Mouse (Mus musculus): ENCODE measurements around the gene Nkx2-3.

Nkx2-3 gene

DNA sequence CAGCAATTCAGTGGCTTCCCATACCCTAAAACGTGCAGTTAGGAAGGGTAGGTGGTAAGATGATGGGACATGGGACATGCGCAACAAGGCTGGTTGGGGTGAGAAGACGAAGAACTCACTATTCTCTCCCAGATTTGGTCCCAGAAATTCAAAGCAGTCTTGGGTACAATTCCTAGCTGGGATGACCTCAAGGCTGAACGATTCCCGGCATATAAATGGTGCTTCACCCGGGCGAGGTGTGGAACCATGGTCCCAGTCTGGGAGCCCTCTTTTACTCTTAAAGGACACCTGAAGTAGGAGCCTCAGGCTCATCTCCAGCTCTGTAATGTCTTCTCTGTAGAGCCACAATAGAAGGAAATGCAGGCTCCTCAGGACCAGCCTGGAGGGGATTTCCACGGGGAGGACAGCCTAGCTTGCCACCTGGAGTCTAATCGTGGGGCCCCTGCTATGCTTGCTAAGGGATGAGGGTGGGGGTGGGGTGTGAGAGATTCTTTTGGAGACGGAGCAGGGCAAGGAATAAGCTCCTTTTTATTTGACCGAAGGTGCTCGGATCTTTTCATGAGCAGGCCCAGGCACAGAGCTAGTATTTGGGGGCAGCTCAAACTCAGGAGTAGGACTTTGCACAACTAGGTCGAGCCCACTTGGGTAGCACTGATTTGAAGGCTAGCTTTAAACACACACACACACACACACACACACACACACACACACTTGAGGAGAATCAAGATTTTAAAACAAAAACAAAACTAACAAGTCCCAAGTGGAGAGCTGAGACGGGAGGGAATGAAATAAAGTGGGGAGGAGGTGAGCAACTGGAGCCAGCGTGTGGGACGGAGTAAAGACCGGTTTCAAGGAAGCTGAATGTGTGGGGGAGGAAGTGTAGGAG, 6.2 kb upstream of the Nkx2-3 start:
- peak; percentile 63 for DNase-seq (ENCODE audit: extremely low spot score, low spot score)

DNA sequence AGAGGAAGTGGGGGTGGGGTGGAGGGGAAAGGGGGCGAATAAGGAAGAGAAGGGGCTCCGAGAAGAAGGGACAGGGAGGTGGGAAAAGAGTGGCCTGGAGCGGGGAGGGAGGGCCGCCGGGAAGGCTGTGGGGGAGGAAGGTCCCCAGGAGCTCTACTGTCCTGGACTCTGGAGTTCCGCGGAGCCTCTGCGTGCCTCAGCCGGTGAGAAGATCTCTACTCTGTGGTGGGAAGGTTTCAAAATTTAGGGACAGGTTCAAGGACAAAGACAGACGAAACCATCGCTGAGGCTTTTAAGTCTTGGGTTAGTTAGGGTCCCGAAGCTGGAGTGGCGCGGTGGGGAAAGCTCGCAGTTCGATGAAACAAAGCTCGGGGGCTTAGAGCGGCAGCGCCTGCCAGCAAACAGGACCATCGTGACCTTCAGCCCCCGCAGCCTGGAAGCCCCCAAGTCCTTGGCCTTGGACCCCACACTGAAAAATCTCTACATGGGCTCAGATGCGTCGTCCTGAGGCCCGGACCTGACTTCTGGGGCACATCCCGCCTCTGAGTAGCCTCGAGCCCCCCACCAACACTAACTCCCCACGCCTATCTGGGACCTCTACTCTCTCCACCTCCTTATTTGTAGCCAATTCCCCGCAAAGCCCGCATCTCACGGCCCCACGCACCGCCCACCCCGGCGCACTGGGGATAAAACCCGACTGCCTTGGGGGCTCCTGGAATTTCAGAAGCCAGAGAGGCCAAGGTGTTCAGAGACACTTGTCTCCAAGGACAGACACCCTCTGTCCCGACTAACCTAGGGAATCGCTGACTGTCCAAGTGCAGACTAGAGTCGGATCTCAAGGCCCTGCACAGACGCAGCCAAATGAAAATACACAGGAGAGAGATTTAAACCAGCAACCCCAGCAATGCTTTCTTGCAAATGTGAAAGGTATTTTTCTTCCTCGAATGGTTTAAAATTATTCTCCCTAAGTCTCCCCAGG, 5.3 kb upstream of the Nkx2-3 start:
- DNase-seq (ENCODE audit: extremely low spot score, low spot score), result no peak

DNA sequence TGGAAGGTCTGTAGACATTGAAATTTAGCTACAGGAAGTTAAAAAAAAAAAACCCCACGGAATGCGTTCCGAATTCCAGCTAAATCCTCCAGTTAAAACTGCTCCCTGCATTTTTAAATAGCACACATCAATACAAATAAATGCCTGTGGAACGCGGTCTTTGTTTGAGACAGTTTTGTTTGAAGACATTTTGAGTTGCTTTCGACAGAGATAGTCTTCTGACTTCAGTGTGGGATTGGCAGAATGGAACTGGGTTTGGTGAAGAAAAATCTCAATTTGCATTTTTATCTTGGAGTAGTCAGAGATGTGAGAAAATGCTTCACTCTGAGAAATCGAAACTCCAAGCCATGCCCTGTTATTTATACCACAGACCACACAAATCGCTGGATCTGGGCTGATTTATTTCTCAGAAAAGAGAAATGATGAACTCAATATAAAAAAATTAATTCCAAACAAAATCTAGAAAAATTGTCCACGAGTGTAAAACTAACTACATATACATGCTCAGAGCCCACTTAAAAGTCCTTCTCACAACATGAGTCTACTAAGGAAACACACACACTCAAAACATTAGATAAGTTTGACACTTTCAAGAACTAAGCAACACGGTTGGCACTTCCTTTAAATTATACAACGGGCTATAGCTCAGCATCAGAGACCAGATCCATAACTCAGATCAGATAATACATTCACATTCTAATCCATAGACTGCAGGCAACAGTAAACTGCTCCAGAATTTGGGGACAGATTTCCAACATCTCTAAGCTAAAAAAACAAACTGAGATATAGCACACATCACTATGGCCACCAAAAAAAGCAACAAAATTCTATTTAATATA, 4.1 kb upstream of the Nkx2-3 start:
- no peak for DNase-seq (ENCODE audit: extremely low spot score, low spot score)

DNA sequence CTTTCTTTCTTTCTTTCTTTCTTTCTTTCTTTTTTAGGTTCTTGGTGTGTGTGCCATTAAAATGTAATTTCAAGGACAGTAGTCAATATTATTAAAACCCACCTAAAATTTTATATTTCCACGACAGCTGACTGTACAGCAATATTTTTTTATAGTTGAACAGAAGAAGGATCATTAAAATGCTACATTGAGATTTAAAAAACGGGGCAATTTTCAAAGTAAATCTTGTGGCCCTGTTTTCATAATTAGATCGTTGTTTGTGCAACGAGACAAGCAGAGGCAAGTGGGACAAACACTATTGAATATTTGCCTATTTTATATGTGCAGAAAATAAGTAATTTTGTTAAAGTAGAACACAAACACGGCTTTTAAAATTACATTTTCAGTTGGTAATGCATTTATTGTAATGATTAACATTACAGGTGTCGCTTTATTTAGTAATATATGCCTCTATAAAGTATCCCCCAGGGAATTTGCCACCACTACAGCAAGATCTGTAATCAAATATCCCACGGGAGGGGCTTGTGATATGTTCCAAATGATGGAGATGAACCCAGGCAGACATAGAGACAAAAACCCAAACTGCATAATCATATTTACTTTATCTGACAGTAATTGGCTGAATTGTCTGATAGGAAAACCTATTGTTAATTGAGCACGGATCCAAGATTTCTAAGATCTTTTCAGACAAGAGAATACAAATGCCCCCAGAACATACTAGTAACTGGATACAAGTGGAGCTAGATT, 3.2 kb upstream of the Nkx2-3 start:
- no peak for DNase-seq (ENCODE audit: extremely low spot score, low spot score)

DNA sequence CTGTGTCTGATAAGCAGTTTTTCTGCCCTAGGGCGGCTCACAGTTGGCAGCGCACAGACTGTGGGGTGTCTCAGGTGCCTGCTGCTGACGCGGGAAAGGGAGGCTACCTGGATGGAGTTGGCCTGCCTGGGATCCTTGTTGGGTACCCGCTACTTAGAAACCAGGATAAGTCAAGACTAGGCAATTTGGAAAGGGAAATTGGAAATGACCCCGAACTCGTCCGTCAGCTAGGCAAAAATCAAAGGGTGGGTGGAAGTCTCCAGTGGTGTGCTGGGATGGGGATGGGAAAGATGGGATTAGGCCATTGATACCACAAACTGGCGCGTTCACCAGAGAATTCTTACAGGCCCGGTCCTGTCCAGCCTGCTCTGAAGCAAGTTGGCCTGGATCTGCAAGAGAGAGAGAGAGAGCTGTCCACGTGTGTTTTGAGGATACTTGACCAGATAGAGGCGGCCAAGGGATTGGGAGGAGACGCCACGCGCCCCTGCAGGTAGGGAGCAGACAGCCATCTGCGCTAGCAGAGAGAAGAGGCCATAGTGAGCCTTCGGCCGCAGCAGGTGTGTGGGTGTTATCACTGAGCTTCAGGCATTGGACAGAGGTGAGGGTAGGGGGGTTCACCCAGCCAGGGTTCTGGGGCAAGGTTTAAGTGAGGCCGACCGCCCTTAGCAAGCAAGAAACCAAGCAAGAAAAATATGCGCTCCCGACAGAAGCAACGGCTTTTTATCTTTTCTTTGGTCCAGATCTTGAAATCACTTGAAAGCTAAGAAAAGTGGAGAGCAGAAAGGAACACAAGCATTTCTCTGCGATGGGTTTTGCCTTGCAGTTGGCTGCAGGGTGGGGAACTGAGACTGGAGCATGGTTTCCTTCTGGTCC, 2.4 kb upstream of the Nkx2-3 start:
- peak; percentile 64 for DNase-seq (ENCODE audit: extremely low spot score, low spot score)

DNA sequence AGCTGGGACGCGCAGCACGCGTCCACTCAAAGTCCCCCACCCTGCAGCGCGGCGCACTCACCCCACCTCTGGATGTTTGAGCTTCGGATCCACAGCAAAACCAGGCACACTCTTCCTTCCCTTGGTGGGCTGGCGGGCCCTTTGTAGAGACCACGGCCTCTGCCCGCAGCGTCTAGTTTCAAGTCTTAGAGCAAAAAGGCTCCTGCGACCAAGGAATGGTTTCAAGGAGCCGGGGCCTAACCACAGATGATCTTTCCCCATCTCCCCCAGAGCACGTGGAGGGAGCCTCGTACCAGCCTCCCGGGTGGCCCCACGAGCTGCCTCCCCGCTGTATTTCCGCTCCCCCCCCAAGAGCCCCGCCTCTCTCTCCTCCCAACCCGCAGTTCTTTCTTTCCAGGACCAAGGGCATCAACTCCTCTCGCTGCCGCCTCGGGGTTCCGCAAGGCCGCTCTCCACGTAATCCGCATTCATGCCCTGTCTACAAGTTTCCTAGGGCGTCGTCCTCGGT, 1.7 kb upstream of the Nkx2-3 start:
- peak; percentile 66 for DNase-seq (ENCODE audit: extremely low spot score, low spot score)

DNA sequence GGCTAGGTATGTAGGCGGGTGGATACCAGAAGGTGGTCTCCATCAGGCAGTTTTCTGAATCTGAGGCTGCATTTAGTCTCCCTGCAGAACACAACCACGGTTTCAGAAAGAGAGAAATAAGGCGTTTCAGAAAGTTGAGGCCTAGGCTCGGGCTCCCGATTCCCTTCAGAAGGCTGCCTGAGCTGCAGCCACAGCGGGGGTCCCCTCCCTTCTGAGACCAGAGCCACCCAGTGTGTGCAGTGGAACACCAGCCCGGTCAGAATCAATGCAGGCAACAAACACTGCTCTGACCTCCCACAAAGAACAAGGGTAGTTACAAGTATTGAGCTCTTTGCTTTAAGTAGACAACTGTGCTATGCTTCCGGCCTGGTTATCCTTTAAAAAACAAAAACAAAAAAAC, 1.0 kb upstream of the Nkx2-3 start:
- peak; percentile 43 for DNase-seq (ENCODE audit: extremely low spot score, low spot score)

DNA sequence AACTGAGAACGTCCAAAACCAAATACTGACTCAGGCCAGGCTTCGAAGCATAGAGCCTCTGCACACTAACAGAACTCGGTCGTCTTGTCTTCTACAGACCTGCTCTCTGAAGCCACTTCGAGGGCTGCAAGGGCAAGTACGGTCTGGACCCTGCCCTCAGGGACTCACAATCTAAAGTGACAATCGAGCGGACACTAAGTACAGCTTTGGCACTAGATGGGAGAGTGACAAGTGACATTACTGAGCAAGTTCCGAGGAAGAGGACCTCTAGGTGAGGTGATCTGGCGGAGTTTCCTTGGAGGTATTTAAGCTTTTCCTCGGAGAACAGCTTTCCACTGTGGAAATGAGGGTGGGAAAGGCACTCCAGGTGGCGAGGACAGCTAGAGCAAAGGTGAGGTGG, 564 bp upstream of the Nkx2-3 start:
- peak; percentile 52 for DNase-seq (ENCODE audit: extremely low spot score, low spot score)

DNA sequence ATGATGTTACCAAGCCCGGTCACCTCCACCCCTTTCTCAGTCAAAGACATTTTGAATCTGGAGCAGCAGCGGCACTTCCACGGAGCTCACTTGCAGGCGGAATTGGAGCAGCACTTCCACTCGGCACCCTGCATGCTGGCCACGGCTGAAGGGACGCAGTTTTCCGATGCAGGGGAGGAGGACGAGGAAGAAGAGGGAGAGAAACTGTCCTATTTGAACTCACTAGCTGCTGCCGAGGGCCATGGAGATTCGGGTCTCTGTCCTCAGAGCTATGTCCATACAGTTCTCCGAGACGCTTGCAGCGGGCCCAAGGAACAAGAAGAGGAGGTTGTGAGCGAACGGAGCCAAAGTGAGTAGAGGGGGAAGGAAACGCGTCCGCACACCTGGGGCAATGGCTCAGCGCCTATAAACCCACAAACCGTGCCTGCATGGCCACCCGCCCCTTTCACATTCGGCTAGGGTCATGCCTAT, 411 bp downstream of the Nkx2-3 start:
- peak; percentile 72 for DNase-seq (ENCODE audit: extremely low spot score, low spot score)

DNA sequence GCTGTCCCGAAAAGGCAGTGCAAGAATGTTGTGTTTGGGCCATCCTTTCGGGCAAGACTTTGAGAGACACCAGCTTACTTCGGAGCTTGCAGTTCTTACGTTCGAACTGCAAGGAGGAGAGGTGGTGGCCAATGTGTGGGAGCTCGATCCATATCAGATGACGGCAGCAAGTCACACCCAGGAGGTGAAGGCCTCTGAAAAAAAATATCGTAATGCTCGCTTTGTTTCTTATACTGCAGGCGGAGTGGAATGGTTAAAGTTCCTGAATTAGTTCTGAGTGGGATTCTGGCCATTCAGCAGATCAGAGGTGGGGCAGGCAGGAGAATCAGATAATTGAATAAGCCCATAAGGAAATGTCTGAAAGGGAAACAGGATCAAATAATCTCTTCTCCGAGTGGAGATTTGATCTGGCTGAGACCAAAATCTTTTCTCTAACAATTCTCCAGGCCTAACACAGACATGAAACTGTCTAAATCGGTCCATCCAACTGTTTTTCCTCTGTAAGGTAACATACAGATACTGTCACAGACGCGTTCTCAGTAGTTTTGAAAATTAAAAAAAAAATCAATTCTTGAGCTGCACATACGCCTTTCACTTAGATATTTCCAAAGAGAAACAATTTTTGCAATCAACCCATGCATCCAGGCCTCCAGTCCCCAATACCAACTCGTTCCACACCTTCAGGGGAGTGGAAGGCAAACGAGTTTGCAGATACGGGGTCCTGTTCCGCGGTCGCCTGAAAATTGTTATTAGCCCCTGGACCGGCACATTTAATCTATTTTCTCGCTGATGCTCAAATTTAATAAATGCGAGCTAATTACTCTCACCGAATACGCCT, 1.4 kb downstream of the Nkx2-3 start:
- peak; percentile 50 for DNase-seq (ENCODE audit: extremely low spot score, low spot score)

DNA sequence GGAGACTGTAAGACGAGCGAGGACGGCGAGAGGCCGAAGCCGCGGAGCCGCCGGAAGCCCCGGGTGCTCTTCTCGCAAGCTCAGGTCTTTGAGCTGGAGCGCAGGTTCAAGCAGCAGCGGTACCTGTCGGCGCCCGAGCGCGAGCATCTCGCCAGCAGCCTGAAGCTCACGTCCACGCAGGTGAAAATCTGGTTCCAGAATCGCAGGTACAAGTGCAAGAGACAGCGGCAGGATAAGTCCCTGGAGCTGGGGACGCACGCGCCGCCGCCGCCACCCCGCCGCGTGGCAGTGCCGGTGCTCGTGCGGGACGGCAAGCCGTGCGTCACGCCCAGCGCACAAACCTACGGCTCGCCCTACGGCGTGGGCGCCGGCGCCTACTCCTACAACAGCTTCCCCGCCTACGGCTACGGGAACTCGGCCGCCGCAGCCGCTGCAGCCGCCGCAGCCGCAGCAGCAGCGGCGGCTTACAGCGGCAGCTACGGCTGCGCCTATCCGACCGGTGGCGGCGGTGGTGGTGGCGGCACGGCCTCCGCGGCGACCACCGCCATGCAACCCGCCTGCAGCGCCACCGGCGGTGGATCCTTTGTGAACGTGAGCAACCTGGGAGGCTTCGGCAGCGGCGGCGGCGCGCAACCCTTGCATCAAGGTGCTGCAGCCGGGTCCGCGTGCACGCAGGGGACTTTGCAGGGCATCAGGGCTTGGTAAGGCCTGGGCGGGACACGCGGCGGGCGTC, 2.4 kb downstream of the Nkx2-3 start:
- DNase-seq (ENCODE audit: extremely low spot score, low spot score), result peak; percentile 78

DNA sequence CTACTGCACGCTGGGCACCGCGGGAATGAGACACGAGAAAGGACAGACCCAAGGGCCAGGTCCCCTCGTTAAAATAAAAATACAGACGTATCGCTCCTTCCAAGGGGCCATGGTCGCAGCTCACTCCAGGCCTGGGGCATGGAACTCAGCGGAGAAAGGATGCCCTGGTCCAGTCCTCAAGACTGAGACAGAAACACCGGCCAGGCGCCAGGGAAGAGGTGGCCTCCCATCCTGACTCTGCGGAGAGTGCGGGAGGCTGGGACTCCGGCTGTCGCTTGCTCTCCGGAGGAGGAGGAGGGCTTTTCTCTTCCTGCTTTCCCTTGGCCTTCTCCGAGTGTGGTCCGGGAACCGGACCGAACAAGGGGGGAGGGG, 2.9 kb downstream of the Nkx2-3 start:
- peak; percentile 75 for DNase-seq (ENCODE audit: extremely low spot score, low spot score)

DNA sequence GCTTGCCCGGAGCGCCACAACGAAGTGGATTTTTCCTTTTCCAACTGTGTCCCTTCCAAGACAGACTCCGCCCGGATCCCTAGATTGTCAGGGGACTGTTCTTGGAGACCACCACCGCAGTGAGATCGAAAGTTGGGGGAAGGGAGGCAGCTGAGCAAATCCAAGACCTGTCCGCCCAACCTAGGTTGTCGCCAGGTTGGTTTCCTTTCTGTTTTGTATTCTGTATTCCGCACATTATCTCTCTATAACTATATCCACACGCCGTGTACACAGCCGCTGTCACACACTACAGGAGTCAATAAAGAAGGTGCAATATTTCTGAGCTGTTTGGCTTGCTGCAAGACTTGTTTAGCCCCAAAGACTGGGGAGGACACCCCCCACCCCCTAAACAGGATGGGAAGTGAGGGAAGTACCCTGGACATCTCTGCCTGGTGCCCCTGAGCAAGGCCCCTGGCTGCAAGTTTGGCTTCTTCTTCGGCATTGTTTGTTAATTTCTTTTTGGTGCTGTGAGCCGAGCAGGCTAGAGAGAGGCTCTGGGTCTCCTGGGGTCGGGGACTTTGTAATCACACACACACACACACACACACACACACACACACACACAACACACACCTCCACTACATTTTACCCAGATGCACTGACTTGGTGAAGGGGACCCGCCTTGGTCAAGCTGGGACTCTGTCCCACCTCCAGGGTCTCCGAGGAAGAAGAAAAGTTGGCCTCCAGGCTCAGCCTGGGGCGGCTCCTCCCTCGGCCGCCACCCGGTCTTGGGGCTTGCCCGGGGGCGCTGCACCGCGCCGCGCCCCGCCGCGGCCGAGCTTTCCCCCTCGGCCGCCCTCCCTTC, 3.7 kb downstream of the Nkx2-3 start:
- peak; percentile 61 for DNase-seq (ENCODE audit: extremely low spot score, low spot score)

DNA sequence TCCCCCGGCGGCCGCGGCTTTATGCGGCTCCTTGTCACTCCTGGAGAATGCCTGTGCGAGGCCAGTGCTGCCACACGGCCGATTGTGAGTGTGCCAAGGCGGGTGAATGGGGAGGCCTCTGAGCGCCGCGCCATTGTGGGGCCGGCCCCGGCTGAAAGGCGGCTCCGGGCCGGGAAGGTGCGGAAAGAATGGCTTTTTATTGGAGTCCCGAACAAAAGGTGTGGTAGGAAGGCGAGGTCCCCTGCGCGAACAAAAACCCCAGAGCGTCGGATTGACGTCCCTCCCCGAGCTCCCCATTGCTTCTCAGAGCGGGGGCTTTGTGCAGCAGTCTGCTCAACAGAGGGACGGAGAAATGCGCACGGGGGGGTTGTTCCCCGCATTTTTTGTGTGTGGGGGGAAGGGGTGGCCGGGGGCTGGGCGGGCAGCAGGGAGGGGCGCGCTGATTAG, 4.3 kb downstream of the Nkx2-3 start:
- peak; percentile 85 for DNase-seq (ENCODE audit: extremely low spot score, low spot score)

DNA sequence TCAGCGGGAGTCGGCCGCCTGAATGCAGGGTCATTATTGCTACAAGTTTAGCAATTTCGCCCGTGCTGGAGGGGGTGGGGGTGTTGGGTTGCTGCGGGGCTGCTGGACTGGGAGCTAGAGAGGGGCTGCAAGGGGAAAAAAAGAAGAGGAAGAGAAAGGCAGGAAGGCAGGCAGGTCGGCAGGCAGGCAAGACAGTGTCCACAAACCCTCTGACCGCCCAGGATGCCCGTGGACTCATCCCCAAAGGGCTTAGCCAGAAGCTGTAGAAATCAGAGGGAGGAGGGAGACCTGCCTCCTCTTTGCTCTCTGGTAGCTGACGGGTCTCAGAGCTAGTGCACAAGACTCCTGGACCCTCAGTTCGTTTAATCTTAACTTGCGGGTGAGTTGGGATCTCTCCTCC, 4.8 kb downstream of the Nkx2-3 start:
- DNase-seq (ENCODE audit: extremely low spot score, low spot score), result peak; percentile 64

DNA sequence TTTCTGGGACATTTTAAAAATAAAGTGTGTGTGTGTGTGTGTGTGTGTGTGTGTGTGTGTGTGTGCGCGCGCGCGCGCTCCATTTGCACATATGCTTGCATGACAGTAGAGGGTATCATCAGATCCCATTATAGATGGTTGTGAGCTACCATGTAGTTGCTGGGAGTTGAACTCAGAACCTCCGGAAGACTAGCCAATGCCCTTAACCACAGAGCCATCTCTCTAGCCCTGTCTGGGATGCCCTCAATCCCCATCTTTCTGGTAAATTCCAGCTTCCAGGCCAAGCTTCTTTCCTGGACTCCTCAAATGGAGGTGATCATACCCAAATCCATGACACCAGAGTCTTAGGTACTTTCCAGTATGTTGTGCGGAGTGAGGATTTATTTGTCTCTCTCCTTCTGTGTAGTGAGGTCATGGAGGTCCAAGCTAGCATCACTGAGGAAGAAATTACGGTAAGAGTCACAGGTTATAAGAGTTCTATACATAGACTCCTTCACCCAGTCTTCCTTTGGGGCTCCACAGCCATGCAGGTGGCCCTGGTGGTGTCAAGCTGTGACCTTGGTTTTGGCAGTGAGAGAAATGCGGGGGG, 5.7 kb downstream of the Nkx2-3 start:
- no peak for DNase-seq (ENCODE audit: extremely low spot score, low spot score)

All from neural tube, embryonic 10.5 days (tissue).